Mouse (Mus musculus): ENCODE results near the gene Pcca.
"Not testable (repeated sequence)": the region's sequence is repeated elsewhere in the genome, so short reads cannot be mapped to it uniquely, and the experiment has no call there.

The Pcca gene

DNA sequence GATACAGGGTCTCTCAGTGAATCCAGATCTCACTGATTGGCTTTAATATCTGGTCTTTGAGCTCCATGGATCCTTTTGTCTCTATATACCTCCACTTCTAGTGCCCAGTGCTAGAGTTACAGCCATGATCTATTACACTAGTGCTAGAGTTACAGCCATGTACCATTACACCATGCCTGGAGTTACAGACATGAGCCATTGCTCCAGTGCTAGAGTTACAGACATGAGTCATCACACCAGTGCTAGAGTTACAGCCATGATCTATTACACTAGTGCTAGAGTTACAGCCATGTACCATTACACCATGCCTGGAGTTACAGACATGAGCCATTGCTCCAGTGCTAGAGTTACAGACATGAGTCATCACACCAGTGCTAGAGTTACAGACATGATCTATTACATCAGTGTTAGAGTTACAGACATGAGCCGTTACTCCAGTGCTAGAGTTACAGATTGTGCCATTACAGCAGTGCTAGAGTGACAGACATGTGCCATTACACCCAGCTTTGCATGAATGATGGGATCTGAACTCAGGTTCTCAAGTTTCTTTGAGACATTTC is 26.8 kb downstream of the Pcca start:
- not testable (repeated sequence) for DNase-seq (ENCODE audit: low spot score in 2 of 2)

DNA sequence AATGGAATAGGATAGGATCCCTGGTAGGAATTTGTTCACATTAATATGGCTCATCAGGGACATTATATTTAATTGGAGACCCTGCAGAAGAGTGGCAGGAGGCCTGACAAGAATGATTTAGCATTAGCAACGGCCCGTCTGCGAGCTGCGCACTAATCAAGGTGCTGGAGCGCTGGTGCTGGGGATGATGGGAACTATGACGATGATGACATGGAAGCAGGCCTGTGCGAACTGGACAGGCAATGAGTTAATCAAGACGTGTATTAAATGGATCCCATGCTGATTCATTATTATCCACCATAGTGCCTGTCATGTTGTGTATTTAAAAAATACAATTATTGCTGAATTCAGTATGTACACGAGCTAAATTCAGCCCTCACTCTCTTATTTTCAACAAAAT is 36.7 kb downstream of the Pcca start:
- no peak for DNase-seq (ENCODE audit: low spot score in 2 of 2)

DNA sequence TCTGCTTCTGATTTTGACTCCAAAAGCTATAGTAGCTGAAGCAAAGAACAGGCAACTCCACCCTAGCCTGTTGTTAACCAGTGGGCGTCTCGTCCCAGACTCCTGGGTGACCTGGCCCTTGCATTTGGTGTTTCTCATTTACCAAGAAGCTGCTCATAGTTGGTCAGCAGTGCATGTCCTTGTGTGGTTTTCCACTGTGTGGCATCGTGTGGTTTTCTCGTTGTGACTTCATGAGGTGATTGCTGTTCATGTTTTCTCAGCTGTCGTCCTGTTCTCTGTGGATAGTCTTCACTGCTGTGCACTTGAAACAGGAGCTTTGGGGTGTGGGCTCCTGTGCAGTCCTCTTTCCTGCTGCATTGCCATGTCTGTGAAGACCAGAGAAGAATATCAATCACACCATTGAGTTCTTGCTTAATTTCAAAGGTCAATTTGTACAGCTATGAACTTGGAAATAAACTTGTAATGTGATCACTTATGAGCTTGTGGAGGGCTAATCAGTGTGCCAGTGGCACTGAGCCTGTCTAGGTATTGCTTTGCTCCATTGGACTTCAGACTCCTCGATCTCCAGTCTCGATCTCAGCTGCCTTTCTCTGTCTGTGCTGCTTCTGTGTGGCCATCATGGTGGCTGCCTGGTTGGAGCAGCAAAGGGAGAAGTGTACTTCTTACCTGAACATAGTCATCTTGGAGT is 40.1 kb downstream of the Pcca start:
- DNase-seq (ENCODE audit: low spot score in 2 of 2): no peak

DNA sequence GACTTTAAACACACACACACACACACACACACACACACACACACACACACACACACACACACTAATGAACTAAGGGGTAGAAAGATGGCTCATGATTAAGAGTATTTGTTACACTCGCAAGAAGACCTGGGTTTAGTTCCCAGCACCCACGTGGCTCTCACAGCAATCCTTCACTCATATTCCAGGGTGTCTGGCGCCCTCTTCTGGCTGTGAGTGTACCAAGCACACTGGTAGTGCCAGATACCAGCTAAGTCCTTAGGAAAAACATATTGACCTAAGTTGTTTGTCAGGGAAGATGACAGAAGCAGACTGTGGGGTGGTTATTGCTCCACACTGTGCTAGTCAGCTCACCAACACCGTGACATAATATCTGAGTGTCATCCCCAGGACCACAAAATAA is 43.7 kb downstream of the Pcca start:
- DNase-seq (ENCODE audit: low spot score in 2 of 2): no peak

DNA sequence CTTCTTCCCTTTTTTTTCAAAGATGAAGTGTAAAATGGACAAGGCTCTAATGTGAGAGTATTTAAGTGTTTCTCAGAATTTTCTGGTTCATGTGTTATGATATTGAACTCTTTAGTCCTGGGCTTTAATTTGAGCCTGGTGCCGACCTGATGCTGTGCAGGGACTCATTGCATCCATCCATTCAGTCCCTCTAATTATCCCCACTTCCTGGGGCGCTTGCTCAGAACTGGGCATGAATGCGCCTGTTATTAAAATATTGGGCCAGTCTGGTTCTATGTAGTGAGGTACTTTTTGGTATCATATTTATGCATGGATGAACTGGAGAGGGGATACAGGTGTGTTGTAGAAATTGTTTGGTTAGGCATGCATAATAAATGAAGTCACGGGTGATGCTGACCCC is 47.9 kb downstream of the Pcca start:
- no peak for DNase-seq (ENCODE audit: low spot score in 2 of 2)

DNA sequence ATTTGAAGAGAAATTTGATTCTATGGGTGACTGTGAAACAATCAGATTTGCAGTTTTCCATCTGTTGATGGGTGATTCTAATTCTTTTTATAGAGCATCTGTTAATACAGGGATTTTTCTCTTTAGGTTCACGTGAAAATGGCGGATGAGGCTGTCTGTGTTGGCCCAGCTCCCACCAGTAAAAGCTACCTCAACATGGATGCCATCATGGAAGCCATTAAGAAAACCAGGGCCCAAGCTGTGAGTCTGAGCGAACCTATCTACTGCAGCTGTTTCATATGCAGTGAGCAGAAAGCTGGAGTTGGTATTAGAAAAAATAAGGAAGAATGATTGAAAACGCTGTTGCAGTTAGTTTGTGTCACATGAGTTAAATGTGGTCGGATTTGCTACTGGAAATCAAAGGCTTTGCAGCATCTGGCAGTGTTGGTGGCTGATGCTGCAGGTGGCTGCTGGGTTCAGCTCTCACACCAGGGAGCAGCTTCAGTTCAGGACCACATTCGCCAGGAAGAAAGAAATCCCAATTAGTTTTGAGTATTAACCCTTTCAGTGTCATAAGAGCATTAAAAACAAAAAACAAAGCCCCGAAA is 48.5 kb downstream of the Pcca start:
- DNase-seq (ENCODE audit: low spot score in 2 of 2): no peak

DNA sequence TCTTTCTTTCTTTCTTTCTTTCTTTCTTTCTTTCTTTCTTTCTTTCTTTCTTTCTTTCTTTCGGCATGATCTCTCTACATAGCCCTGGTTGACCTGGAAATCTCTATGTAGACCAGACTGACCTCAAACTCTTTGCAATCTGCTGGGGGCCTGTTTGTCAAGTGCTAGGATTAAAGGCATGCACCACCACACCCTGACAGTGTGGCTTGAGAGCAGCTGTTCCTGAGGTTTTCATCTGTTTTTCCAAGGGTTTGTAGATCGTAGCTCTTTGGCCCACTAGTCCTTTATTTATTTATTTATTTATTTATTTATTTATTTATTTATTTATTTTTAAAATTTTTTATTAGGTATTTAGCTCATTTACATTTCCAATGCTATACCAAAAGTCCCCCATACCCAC is 50.0 kb downstream of the Pcca start:
- DNase-seq (ENCODE audit: low spot score in 2 of 2): not testable (repeated sequence)

DNA sequence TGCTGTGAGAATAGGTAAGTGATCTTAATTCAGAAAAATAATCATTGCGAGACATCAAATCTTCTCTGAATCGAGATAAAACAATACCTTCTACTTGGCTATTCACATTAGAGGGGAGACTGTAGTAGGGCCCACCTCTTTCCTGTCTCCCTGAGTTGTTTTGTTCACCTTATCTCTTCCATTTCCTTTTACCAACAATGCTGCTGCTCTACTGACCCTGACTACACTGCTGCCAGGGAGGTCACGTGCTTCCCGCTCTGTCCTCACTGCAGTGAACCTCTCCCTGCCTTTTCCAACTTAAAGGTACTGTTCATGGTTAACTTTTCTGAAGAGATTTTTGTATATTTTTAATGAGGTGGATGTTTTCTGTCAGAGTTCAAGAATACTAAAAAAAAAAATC is 52.8 kb downstream of the Pcca start:
- DNase-seq (ENCODE audit: low spot score in 2 of 2): no peak

DNA sequence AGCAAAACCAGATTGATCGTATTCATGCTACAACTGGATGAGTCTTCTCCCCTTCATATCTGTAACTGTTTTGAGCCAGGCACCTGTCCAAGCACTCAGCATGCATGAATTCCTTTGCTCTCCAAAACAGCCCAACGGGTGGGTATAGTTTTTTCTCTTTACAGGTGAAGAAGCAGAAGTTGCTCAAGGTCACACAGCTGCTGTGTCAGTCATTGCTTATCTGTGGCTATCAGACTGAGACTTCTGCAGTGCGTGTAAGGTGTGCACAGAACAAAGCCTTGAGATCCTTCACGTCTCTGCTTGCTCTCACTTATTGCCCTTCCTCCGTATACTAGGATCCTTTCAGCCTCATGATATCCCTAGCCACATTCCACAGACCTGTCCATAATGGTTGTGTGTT is 63.4 kb downstream of the Pcca start:
- no peak for DNase-seq (ENCODE audit: low spot score in 2 of 2)

DNA sequence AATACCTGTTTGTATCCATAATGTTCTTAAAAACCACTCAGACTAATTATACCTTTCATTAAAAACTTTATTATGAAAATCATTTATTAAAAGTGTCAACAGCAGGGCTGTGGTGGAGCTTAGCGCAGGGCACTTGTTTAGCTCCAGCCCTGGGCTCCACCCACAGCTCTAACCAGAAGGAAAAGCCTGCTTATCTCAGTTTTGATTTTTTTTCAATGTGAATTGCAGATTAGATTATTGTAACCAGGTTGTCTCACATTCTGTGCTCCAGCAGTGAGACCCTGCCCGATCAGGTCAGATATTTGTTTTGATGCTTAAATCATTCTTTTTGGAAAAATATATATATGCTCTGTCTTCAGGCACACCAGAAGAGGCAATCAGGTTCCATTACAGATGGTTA is 64.7 kb downstream of the Pcca start:
- no peak for DNase-seq (ENCODE audit: low spot score in 2 of 2)

DNA sequence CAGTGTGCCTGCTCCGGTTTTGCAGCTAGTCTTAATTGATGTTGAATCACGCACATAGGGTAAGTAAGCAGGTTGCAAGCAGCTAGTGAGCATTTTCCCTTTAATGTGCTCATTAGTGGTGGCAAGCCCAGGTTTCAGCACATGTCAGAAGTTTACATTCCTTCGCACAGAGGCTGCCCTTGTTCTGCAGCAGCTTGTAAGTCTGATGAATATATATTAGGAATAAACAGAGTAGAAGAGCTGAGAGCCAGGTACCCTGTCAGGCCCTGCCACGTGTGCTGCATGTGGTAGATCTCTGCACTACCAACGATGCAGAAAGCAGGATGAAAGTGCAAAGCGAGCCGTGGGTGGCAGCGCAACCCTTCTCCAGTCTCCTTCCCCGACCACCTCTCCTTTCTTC is 65.7 kb downstream of the Pcca start:
- DNase-seq (ENCODE audit: low spot score in 2 of 2): no peak

DNA sequence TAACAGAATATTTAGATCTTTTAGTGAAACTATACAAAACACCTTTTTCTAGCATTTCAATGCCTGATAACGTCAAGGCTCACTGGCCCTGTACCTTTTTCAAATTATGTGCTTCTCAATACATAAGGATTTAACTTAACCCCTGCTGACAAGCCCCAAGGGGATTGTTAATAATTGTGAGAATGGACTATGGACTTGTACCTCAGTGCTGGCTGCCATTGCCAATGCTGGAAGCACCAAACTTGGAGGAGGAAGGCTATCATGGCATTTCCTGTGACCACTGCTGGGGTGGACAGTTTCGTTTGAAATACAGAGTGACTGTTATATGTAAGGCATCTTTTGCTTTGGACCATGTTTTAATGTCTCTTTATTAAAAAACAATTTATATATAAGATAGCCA is 68.6 kb downstream of the Pcca start:
- no peak for DNase-seq (ENCODE audit: low spot score in 2 of 2)

DNA sequence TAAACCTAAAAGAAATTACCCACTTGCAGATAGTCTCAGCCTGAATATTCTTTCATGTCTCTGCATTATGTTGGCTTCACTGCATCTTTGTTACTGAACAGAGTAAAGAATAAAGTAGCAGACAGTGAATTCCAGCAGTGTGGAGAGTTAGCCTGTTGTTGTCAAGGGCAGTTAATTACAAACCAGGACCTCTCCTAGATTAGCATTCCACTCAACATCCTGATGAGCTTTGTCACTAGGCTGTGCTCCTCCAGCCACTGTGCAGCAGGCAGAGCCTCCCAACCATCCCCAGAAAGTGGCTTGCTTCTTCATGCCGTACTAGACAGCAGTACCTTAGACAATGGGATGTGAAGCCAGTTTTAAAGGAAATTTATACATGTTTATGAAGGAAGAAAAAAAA is 72.4 kb downstream of the Pcca start:
- DNase-seq (ENCODE audit: low spot score in 2 of 2): no peak

DNA sequence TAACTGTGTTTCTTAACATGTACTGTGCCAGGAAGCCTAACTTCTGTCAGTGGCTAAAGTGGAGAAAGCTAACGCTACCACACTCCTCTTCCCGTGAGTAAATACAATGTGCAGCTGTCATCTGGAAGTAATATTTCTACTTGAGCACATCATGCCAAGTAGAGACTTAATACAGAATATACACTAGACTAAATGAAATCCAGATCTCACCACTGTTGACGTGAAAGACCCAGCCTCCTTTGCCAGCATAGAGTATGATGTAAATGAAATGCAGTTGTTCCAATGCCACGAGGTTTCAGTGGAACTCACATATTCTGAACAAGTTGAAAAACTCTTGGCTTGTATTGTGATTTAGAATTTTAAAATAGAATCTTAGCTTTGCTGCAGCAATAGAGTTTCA is 73.3 kb downstream of the Pcca start:
- no peak for DNase-seq (ENCODE audit: low spot score in 2 of 2)

DNA sequence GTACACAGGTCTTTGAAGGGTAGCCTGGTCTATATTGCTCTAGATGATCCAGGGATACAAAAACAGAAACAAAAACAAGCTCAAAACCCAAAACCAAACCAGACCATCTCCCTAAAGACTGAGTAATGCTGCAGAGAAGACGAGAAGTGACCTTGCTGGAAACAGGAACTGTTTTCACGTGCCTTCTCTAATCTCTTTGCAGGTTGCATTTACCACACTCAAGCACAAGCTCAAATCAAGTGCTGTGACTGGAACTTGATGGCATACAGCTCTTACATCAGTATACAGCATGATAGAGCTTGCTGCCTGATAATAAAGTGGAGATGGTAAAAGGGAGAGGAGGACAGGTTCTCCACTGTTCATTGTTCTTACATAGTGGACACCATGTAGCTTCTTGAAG is 74.2 kb downstream of the Pcca start:
- DNase-seq (ENCODE audit: low spot score in 2 of 2): no peak

DNA sequence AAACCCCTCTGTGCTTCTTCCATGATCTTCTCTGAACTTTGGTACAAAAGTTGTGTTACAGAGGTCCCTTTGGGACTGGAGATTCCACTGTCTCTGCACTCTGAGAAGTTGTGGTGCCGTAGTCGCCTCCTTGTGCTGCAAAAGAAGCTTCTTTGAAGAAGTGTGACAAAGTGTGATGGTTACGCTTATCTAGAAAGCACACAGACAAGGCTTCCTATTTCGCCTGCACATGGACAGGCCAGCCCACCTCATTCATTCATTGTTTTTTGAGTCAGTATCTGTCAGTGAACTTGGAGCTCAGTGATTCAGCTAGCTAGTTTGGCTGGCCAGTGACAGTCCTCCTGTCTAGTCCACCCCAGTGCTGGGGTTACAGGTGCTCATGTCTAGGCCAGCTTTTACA is 76.9 kb downstream of the Pcca start:
- DNase-seq (ENCODE audit: low spot score in 2 of 2): no peak

DNA sequence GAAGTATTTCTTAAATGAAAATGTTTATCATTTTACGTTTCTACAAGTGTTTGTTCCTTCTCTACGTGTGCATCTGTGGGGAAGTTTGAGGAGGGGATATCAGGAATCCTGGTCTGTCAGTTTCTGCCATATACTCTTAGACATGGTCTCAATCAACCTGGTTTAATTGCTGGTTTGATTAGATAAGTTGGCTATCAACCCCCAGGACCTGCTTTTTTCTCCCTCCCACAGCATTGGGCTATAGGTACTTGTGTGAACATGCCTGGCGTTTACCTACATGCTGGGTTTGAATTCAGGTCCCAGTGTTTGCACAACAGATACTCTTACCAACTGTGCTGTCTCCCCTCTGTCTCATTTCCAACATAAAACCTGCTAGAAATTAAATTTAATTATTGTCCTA is 78.2 kb downstream of the Pcca start:
- no peak for DNase-seq (ENCODE audit: low spot score in 2 of 2)

DNA sequence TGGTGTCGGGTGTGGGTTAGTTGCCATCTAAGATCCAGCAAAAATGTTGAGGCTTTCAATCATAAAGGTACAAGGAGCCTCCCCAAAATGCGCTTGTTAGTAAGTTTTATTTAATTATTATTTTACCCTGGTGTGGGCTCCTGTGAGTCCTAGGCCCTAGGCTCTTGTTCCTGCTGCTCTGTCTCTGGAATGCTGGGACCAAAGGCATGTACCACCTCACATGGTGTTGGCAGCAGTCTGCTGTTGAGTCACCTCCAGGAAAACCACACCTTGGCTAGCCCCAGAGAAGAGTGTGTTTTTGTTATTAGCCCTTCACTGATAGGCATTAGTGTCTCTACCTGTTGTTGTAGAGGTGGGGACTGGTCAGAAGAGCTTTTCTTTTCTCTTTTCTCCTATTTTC is 83.5 kb downstream of the Pcca start:
- no peak for DNase-seq (ENCODE audit: low spot score in 2 of 2)

DNA sequence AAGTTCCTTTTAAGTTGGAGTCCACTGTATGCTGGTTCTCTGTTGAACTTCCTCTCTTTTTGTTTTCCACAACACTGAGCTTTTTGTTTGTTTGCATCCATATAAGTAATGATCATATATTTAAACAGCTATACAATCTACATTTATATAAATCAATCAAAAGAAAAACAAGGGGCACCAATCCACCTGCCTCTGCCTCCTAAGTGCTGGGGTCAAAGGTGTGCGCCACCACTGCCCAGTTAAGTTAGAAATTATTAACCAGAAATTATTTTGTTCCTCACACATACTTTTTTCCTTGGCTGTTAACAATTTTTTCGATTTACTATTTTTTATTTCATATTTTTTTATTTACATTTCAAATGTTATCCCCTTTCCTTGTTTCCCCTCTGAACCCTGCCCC is 99.3 kb downstream of the Pcca start:
- no peak for DNase-seq (ENCODE audit: low spot score in 2 of 2)

DNA sequence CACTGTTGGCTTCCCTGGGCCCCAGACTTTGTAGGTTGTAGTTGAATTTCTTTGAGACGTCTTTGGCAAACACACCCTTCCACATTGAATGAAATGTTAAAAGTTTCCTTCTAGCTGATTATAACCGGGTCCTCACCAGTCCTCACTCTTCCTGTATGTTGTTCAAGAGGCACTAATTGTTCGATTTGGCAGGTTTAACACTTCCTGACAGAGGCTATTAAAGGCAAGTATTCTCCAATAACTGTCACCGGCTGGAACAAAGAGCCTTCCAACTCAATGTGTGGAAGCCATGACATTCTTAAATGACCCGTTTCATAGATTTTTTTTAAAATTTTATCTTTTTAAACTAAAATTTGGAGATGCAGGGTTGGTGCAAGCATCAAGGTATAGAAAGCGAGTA is 102.5 kb downstream of the Pcca start:
- DNase-seq (ENCODE audit: low spot score in 2 of 2): no peak

DNA sequence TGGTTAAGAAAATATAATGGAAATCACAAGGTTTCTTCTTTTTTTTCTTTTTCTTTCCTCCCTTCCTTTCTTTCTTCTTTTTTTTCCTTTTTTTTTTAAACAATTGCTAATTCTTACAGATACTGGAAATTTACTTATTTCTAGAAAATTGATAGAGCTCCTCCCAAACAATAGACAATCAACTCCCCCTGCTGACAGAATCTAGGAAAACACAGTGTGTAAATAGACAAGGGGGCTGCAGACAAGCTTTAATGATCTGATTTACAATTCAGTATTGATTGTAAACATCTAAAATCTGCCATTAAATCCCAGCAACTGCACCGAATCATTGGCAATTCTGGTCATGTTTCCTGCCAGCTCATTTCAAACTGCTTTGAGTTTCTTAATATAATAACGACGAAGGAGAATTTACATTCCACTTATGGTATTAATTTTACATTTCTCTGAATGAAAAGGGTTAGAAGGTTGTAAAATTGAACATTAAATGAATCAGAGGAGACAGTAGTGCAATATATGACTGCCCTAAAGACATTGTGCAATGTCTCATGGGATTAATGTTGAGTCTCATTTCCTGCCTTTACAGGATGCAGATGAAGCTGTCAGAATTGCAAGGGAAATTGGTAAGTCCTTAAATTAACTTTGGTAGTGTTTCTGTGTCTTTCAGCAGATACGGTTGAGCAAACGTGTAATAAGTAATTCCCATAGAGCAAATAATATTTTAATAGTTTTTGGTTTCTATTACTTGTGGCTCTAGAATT is 103.9 kb downstream of the Pcca start:
- no peak for DNase-seq (ENCODE audit: low spot score in 2 of 2)

DNA sequence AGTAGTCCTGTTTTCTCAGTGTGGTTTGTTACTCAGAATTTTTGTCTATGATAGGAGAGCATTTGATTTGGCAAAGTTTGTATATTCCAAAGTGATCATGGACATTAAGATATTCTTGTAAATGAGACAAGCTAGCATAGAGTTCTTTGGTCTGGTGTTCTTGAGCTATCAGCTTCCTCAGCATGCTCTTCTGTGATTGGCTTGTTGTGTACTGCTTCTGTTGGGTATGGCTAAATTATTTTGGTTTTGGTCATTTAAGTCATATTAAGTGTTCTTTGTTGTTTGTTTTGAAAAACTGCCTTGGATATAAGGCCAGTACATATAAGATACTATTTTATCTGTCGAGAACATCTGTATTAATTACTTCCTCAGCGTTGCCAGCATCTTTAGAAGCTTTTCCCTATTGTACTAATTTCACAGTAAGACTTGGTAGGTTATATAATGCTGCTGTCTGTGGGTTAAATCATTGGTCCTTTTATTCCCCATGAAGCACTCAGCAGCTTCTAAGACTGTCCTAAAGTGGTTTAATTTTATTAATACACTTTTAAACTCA is 105.1 kb downstream of the Pcca start:
- DNase-seq (ENCODE audit: low spot score in 2 of 2): no peak

DNA sequence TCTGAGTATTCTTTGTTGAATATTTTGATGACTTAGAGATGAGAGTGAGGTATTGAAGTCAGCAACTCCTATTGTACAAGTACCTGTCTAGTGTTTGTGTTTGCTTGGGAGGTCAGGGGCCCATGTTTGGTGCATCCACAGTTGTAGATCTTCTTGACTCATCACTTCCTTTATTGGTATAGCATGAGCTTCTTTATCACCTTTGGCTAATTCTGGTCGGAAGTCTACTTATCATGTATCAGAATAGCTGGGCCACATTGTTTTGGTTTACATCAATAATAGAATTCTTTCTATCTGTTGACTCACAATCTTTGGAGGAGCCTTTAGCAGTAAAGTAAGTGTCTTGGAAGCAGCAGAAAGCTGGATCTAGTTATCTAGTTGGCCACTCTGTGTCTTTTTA is 108.3 kb downstream of the Pcca start:
- no peak for DNase-seq (ENCODE audit: low spot score in 2 of 2)

Measured in frontal cortex, postnatal 25 days (tissue).